Mouse (Mus musculus) midbrain, embryonic 12.5 days (tissue): ENCODE measurements around the gene Plekhb2. TPM values are rescaled to one million over a fixed set of nuclear protein-coding genes. Genes with fewer than 3 reads are reported as not detected.

Source experiments
- polyA plus RNA-seq: library from polyadenylated mRNA; unstranded; fragments of >200 nt; fragmentation: Nextera tagmentation; extraction: Ambion mirVana; gene quantifications from 2 replicates; pipeline ENCODE4 v1.2.1, GENCODE M21; 2016

The Plekhb2 gene
- polyA plus RNA-seq, 1 experiment from 2014 or later, result 47.9 TPM

Other genes starting within 250 kb of the Plekhb2 start
- gene Fam168b, start 6.9 kb upstream of the Plekhb2 start, polyA plus RNA-seq, result 167 and 183 TPM in 2 replicates